Comparison of ENCODE assay signal across 8 mouse cellular contexts in genomic region chr15:89429352-89430221, GRCm38 (mm10). TPM values are rescaled to one million over a fixed set of nuclear protein-coding genes. Genes with fewer than 3 reads are reported as not detected.
DNase-seq lines count a peak whose midpoint lies in the region; ATAC-seq lines count a peak whose summit lies in the region.

TSS of gene C730034F03Rik (plus strand) at chr15:89429589.
TSS of gene Gm44502 (minus strand) at chr15:89429696.
TSS of gene Chkb (minus strand) at chr15:89429908.

- peak; percentile 94 for ATAC-seq in hindbrain, embryonic 15.5 days (ENCODE audit: low FRiP score, low read depth)

- H3K27me3 ChIP-seq in hindbrain, embryonic 15.5 days = no peaks in the 10 kb centered on the region

- H3K9me3 ChIP-seq in hindbrain, embryonic 15.5 days = no peaks in the 10 kb centered on the region

- peak within 1 kb of the TSS; percentile 75 for H3K9ac ChIP-seq in hindbrain, embryonic 15.5 days

- WGBS in hindbrain, embryonic 15.5 days = under 1% methylated on average over 62 of the region's 70 CpGs

- H3K4me2 ChIP-seq in hindbrain, embryonic 15.5 days = peak within 1 kb of the TSS; percentile 95

- H3K27ac ChIP-seq in hindbrain, embryonic 15.5 days (replicated peaks) = peak within 1 kb of the TSS; percentile 97

- peak within 1 kb of the TSS; percentile 80 for H3K4me3 ChIP-seq in hindbrain, embryonic 15.5 days

- H3K36me3 ChIP-seq in hindbrain, embryonic 15.5 days = peaks cover 22% of the 10 kb centered on the region

- H3K4me1 ChIP-seq in hindbrain, embryonic 15.5 days (replicated peaks) = peaks cover 27% of the 10 kb centered on the region

- DNase-seq in T-cell, adult 2 months (ENCODE audit: low spot score) = peak; percentile 94
- peak; percentile 93 for DNase-seq in cerebellum, postnatal 36 days
- DNase-seq in frontal cortex, postnatal 36 days (ENCODE audit: low spot score in 2 of 2) = peak; percentile 94 to 98
- peak; percentile 94 for DNase-seq in left cerebral cortex, adult 11 months (ENCODE audit: low spot score)
- peak; percentile 92 to 95 for DNase-seq in lung, postnatal 4 days
- peak; percentile 87 for DNase-seq in retina, postnatal 7 days (ENCODE audit: low read depth, low spot score)
- peak; percentile 83 for DNase-seq in urinary bladder, adult 2 months (ENCODE audit: low spot score)

RNA-seq across cellular contexts. Expression of gene C730034F03Rik, which starts in this region (rescaled TPM):
- 6.2 and 7.2 TPM in 2 replicates for polyA plus RNA-seq in hindbrain, embryonic 15.5 days (2015; fragmentation: Nextera tagmentation; extraction: Ambion mirVana)
- polyA plus RNA-seq in urinary bladder, adult 2 months (2012; rRNA removed) = 2.0 and 3.7 TPM in 2 replicates

RNA-seq across cellular contexts. Expression of gene Gm44502, which starts in this region (rescaled TPM):
- polyA plus RNA-seq in hindbrain, embryonic 15.5 days (2015; fragmentation: Nextera tagmentation; extraction: Ambion mirVana) = not detected in 2 replicates
- polyA plus RNA-seq in urinary bladder, adult 2 months (2012; rRNA removed) = 0.06 TPM in 2 replicates

RNA-seq across cellular contexts. Expression of gene Chkb, which starts in this region (rescaled TPM):
- 89.8 and 91.9 TPM in 2 replicates for polyA plus RNA-seq in hindbrain, embryonic 15.5 days (2015; fragmentation: Nextera tagmentation; extraction: Ambion mirVana)
- 73.2 and 85.8 TPM in 2 replicates for polyA plus RNA-seq in urinary bladder, adult 2 months (2012; rRNA removed)

Comparison
In these comparisons a context has a peak if more than half of its experiments do, and no peak if none do; other contexts are left out.
1. Peak in every context shown above with its lines: DNase-seq, ATAC-seq, H3K4me3 ChIP-seq and H3K27ac ChIP-seq.